Mouse (Mus musculus) limb, embryonic 12.5 days (tissue): ENCODE data around the gene Kpna6. TPM values are rescaled to one million over a fixed set of nuclear protein-coding genes. Genes with fewer than 3 reads are reported as not detected.

Source experiments
- ATAC-seq: fragments of 200-750 bp; cut with Nextera tagmentation; 2 replicates; pipeline ENCODE4 v1.8.0; 2017; ENCODE audit warnings: low read depth, moderate TSS enrichment; ENCODE audit not compliant: insufficient number of reproducible peaks, insufficient read depth, low FRiP score, low TSS enrichment
- H3K27ac ChIP-seq: fragments of 300-500 bp; sonication (generic); 2 replicates; pipeline ENCODE4 v1.5.1; 2016; ENCODE audit warnings: mild to moderate bottlenecking, moderate library complexity
- H3K27me3 ChIP-seq: fragments of 300-500 bp; sonication (generic); 2 replicates; pipeline ENCODE4 v1.6.1; 2016; ENCODE audit warnings: mild to moderate bottlenecking, moderate library complexity
- H3K36me3 ChIP-seq: fragments of 300-500 bp; sonication (generic); 2 replicates; pipeline ENCODE4 v1.6.1; 2016; ENCODE audit warnings: mild to moderate bottlenecking, moderate library complexity
- H3K4me1 ChIP-seq: fragments of 300-500 bp; sonication (generic); replicated peaks from 2 replicates; pipeline ENCODE4 v1.6.1; 2016
- H3K4me2 ChIP-seq: fragments of 300-500 bp; sonication (generic); 2 replicates; pipeline ENCODE4 v1.6.1; 2016; ENCODE audit warnings: mild to moderate bottlenecking, moderate library complexity
- H3K4me3 ChIP-seq: fragments of 300-500 bp; sonication (generic); replicated peaks from 2 replicates; pipeline ENCODE4 v1.5.1; 2016; ENCODE audit warnings: mild to moderate bottlenecking
- H3K9ac ChIP-seq: fragments of 300-500 bp; sonication (generic); replicated peaks from 2 replicates; pipeline ENCODE4 v1.6.1; 2016; ENCODE audit warnings: mild to moderate bottlenecking, moderate library complexity
- H3K9me3 ChIP-seq: fragments of 300-500 bp; sonication (generic); 2 replicates; pipeline ENCODE4 v1.6.1; 2016; ENCODE audit warnings: mild to moderate bottlenecking, moderate library complexity
- WGBS: fragments of 180-500 bp; shearing (Covaris S2); methylation state at CpG from one replicate; pipeline ENCODE4 v1.1.7; 2016; 5-methylcytosine and 5-hydroxymethylcytosine counted together
- polyA plus RNA-seq: library from polyadenylated mRNA; unstranded; fragments of >200 nt; fragmentation: Nextera tagmentation; extraction: Ambion mirVana; gene quantifications from 2 replicates; pipeline ENCODE4 v1.2.1, GENCODE M21; 2016

Kpna6 gene
- polyA plus RNA-seq, 1 experiment from 2014 or later: 13.9 TPM

- Histone ChIP-seq H3K36me3 (peaks cover 33% of the 10 kb centered on the region), H3K27me3 (no peaks in the 10 kb centered on the region), H3K9ac (peak overlapping the region; percentile 80), H3K4me1 (peaks cover 17% of the 10 kb centered on the region), H3K9me3 (no peaks in the 10 kb centered on the region), H3K4me2 (peak overlapping the region; percentile 70), H3K4me3 (peak overlapping the region; percentile 67), H3K27ac (peak overlapping the region; percentile 96; the same call in 1 of the 2 replicates)
- WGBS: 29% methylated on average over 6 of the region's 6 CpGs
- no peak for ATAC-seq
Observed at GRCm38 (mm10) chr4:129695815-129696157, 23.2 kb upstream of the Kpna6 start.

GRCm38 (mm10) chr4:129684531-129684930 is 12.0 kb upstream of the Kpna6 start:
- Histone ChIP-seq H3K4me1 (no peaks in the 10 kb centered on the region), H3K27ac (no peak overlapping the region), H3K4me2 (no peak overlapping the region), H3K9me3 (no peaks in the 10 kb centered on the region), H3K4me3 (no peak overlapping the region), H3K27me3 (no peaks in the 10 kb centered on the region), H3K36me3 (peaks cover 93% of the 10 kb centered on the region), H3K9ac (no peak overlapping the region)
- ATAC-seq: no peak
- 93% methylated on average over 6 of the region's 6 CpGs for WGBS

GRCm38 (mm10) chr4:129683901-129684493 is 11.4 kb upstream of the Kpna6 start:
- ATAC-seq: no peak
- 91% methylated on average over 11 of the region's 11 CpGs for WGBS
- peaks cover 91% of the 10 kb centered on the region for H3K36me3 ChIP-seq
- no peaks in the 10 kb centered on the region for H3K27me3 ChIP-seq
- H3K4me1 ChIP-seq: no peaks in the 10 kb centered on the region
- H3K4me2 ChIP-seq: no peak overlapping the region
- H3K27ac ChIP-seq: no peak overlapping the region
- H3K9ac ChIP-seq: no peak overlapping the region
- no peak overlapping the region for H3K4me3 ChIP-seq
- H3K9me3 ChIP-seq: no peaks in the 10 kb centered on the region

- peaks cover 92% of the 10 kb centered on the region for H3K36me3 ChIP-seq
- H3K27me3 ChIP-seq: no peaks in the 10 kb centered on the region
- WGBS: 91% methylated on average over 11 of the region's 11 CpGs
- no peak for ATAC-seq
- no peaks in the 10 kb centered on the region for H3K9me3 ChIP-seq
- H3K9ac ChIP-seq: no peak overlapping the region
- no peak overlapping the region for H3K4me3 ChIP-seq
- no peak overlapping the region for H3K27ac ChIP-seq
- H3K4me2 ChIP-seq: no peak overlapping the region
- no peaks in the 10 kb centered on the region for H3K4me1 ChIP-seq
Observed at GRCm38 (mm10) chr4:129681837-129682236, 9.3 kb upstream of the Kpna6 start.

GRCm38 (mm10) chr4:129672878-129673449 is 397 bp upstream of the Kpna6 start:
- Histone ChIP-seq H3K27me3 (no peaks in the 10 kb centered on the region), H3K4me3 (peak overlapping the region; percentile 99), H3K9ac (peak overlapping the region; percentile 94; the same call in 1 of the 2 replicates), H3K4me1 (peaks cover 18% of the 10 kb centered on the region), H3K36me3 (peaks cover 35% of the 10 kb centered on the region), H3K27ac (peak overlapping the region; percentile 95; the same call in 1 of the 2 replicates), H3K4me2 (peak overlapping the region; percentile 91), H3K9me3 (no peaks in the 10 kb centered on the region)
- 9% methylated on average over 10 of the region's 10 CpGs for WGBS
- peak; percentile 38; the same call in 1 of the 2 replicates for ATAC-seq

- no peak for ATAC-seq
- WGBS: 9% methylated on average over 12 of the region's 12 CpGs
Observed at GRCm38 (mm10) chr4:129671491-129672082, 980 bp downstream of the Kpna6 start.

GRCm38 (mm10) chr4:129662255-129662813 is 10.2 kb downstream of the Kpna6 start:
- Histone ChIP-seq H3K36me3 (peaks cover 70% of the 10 kb centered on the region), H3K27ac (no peak overlapping the region), H3K4me3 (no peak overlapping the region), H3K9me3 (no peaks in the 10 kb centered on the region), H3K27me3 (no peaks in the 10 kb centered on the region), H3K4me2 (no peak overlapping the region), H3K4me1 (peaks cover 10% of the 10 kb centered on the region), H3K9ac (no peak overlapping the region)
- no peak for ATAC-seq
- 80% methylated on average over 3 of the region's 3 CpGs for WGBS

More at GRCm38 (mm10) chr4:129671491-129672082, 980 bp downstream of the Kpna6 start:
- H3K27me3 ChIP-seq: no peaks in the 10 kb centered on the region
- H3K9me3 ChIP-seq: no peaks in the 10 kb centered on the region
- peaks cover 33% of the 10 kb centered on the region for H3K36me3 ChIP-seq
- H3K4me3 ChIP-seq: peak overlapping the region; percentile 99
- peaks cover 18% of the 10 kb centered on the region for H3K4me1 ChIP-seq
- H3K9ac ChIP-seq: peak overlapping the region; percentile 94
- peak overlapping the region; percentile 95 for H3K27ac ChIP-seq
- H3K4me2 ChIP-seq: peak overlapping the region; percentile 91

GRCm38 (mm10) chr4:129661584-129661983 is 11.0 kb downstream of the Kpna6 start:
- no peaks in the 10 kb centered on the region for H3K27me3 ChIP-seq
- H3K4me1 ChIP-seq: peaks cover 10% of the 10 kb centered on the region
- no peaks in the 10 kb centered on the region for H3K9me3 ChIP-seq
- no peak overlapping the region for H3K9ac ChIP-seq
- H3K4me2 ChIP-seq: no peak overlapping the region
- 66% methylated on average over 3 of the region's 3 CpGs for WGBS
- ATAC-seq: no peak
- no peak overlapping the region for H3K4me3 ChIP-seq
- peaks cover 71% of the 10 kb centered on the region for H3K36me3 ChIP-seq
- H3K27ac ChIP-seq: no peak overlapping the region

- H3K27me3 ChIP-seq: no peaks in the 10 kb centered on the region
- H3K9ac ChIP-seq: no peak overlapping the region
- H3K4me2 ChIP-seq: no peak overlapping the region
- 96% methylated on average over 14 of the region's 14 CpGs for WGBS
- H3K4me1 ChIP-seq: no peaks in the 10 kb centered on the region
- peaks cover 96% of the 10 kb centered on the region for H3K36me3 ChIP-seq
- H3K4me3 ChIP-seq: no peak overlapping the region
- no peak for ATAC-seq
- H3K27ac ChIP-seq: no peak overlapping the region
- H3K9me3 ChIP-seq: no peaks in the 10 kb centered on the region
Observed at GRCm38 (mm10) chr4:129654770-129655169, 17.8 kb downstream of the Kpna6 start.

- Histone ChIP-seq H3K27ac (no peak overlapping the region), H3K9me3 (no peaks in the 10 kb centered on the region), H3K4me2 (no peak overlapping the region), H3K27me3 (no peaks in the 10 kb centered on the region), H3K36me3 (peaks cover 97% of the 10 kb centered on the region), H3K4me1 (no peaks in the 10 kb centered on the region), H3K9ac (no peak overlapping the region), H3K4me3 (no peak overlapping the region)
- 94% methylated on average over 8 of the region's 8 CpGs for WGBS
- no peak for ATAC-seq
Observed at GRCm38 (mm10) chr4:129650359-129650758, 22.2 kb downstream of the Kpna6 start.

- WGBS: 72% methylated on average over 1 of the region's 1 CpGs
- Histone ChIP-seq H3K4me3 (no peak overlapping the region), H3K4me1 (no peaks in the 10 kb centered on the region), H3K27ac (no peak overlapping the region), H3K9ac (no peak overlapping the region), H3K9me3 (no peaks in the 10 kb centered on the region), H3K27me3 (no peaks in the 10 kb centered on the region), H3K36me3 (peaks cover 97% of the 10 kb centered on the region), H3K4me2 (no peak overlapping the region)
- no peak for ATAC-seq
Observed at GRCm38 (mm10) chr4:129648656-129649055, 23.9 kb downstream of the Kpna6 start.
